Mouse (Mus musculus): ENCODE measurements around the gene Speer4c.
"Not testable (repeated sequence)": the region's sequence is repeated elsewhere in the genome, so short reads cannot be mapped to it uniquely, and the experiment has no call there.

DNA sequence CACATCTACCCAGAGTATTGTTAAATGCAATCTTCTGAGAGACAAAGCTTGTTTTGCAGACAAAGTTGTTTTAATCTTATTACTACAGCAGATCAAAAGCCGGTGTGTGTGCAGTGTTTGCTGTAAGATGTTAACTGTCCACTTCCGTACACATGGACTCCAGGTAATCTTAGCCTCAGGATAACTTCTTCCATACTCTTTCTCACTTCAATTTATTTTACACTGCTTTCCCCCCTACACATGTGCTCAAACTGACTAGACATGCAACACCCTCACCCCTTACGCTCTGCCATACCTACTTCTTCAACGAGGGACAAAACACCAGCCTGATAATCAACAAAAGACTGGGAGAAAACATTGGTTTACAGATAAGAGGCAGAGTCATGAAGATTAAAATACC lies 23.2 kb downstream of the Speer4c start:
- TF ChIP-seq CTCF (IDR thresholded peaks at IDR 0.05; ENCODE audit: insufficient read depth, low read length); POLR2A (IDR thresholded peaks at IDR 0.05; ENCODE audit: borderline replicate concordance, extremely low read depth, low read depth, low read length): not testable (repeated sequence)
